Mouse (Mus musculus) ES-CJ7 (cell line): Measurements from ENCODE around the gene Olfr171.
"Not testable (repeated sequence)": the region's sequence is repeated elsewhere in the genome, so short reads cannot be mapped to it uniquely, and the experiment has no call there.

Source experiments
- DNase-seq: peaks from one replicate; pipeline ENCODE4 v3.0.0; 2011; ENCODE audit warnings: low read depth, low spot score

Olfr171 gene

DNA sequence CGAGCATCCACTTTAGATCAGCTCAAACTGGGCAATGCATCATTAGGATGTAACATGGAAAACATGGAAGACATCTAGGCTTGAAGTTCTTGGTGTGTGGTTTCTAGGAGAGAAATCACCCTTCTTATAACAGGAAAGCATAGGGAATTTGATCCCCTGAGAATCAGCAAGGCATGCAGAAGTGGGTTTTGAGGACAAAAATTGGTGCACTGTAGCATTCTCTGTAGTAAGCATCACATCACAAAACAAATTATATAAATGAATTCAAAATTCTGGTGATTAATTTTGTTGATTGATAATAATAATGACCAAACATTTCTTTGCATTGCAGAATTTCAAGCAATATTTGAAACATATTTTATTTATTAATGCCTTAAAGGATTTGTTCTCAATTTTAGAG lies at the start of gene Olfr171:
Gene Olfr171 (minus strand): TSS at position 101 of the 400 bp plus-strand sequence.
- DNase-seq, result no peak

DNA sequence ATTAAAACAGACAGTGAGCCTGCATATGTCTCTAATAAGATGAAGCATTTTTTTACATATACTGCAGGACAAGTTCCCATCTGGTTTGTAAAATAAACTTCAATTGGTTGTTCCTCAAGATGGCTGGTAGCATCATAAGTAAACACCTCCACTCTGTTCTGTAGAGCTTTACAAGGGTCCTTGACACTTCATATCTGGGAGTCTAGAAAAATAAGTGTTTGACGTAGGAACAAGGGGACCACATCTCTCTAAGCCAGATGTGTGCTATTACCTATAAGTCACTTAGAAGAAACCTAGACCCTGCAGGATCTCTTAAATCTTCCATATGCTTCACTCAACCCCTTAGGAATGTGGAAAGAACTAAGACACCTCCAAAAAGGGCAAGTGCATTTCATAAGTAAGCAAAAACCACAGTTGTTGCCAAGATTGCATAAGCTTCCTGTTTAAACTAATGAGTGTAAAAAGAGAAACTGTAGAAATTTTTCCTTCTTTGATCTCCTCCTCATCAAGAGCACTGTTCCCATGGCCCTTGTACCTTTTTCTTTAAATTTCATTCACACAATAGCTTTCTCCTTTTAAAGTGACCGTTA lies 41.1 kb upstream of the Olfr171 start:
- no peak for DNase-seq

DNA sequence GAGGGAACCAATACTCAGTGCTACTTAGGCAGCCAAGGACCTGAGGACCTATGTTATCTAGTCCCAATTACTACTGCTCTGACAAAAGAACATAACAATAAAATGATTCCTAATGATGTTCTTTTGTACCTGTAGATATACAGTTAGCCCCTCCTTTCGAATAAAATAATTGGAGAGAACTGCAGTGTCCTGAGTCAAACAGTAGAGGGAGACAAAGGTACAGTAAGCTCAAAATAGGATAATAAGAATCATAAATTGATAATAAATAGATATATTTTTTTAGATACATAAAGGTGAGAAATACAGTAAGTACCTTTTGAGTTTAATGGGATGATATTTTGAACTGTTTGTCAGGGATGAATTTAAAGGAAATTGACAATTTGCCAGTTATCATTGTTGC lies 36.6 kb upstream of the Olfr171 start:
- DNase-seq, result no peak

DNA sequence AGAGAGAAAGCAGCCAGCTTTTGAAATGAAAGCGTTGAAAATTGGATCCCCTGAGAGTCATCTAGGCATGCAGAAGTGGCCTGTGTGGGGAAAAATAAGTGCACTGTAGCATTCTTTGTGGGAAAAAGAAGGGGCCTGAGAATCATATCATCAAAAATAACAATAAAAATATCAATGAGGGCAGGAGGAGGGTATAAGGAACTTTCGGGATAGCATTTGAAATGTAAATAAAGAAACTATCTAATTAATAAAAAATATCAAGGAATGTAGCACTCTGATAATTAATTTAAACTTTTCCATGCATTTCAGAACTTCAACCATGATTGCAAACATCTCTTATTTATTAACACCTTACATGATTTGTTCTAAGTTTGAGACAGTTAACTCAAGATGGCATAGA lies 17.9 kb downstream of the Olfr171 start, which contains the start of gene Olfr170:
Gene Olfr170 (minus strand): TSS at position 101 of the 400 bp plus-strand sequence.
- not testable (repeated sequence) for DNase-seq

DNA sequence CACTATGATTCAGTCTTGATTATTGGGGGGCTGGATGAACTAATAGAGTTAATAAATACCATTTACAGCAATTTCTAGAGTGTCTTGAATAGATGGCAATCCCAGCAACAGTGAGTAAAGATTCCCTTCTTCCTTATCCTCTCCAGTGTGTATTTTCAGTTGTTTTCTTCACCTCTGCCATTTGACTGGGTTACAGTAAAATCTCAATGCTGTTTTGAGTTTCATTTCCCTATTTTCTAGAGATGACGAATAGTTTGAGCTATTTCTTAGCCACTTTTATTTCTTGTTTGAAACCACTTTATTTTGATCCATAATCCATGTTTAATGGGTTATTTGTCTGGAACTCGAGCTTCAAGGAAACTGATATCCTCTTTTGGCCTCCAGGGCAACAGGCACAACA lies 26.6 kb downstream of the Olfr171 start:
- no peak for DNase-seq
